ENCODE assay signal across 10 mouse cellular contexts in the genomic region with DNA sequence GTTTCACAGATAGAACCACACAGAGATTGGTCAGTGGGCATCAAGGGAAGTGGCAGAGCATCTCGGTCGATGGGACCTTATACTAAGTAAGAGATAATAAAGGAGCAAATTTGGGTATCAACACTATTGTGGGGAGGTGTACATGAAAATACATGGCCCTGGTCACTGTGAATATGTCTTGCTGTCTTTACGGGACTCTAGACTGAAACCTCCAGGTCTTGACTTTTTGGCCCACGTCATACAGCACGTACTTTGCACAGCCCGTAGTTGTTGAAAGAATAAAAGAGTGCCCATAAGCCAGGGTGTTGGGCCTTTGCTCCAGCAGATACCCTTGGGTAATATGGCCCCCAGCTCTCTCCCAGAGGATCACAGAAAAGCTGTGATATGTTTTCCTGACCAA.
"Had no signal": no experiment of that assay in that cellular context is flagged by ENCODE, and none has a peak within 500 bp of the region (broad histone marks: within the 10 kb centered on the region; RNA-seq: fewer than 3 reads in every experiment).

No protein-coding gene starts in this region.

- H3K27me3 ChIP-seq: limb, embryonic 15.5 days; midbrain, embryonic 13.5 days; stomach, embryonic 15.5 days had no signal

- ATAC-seq: midbrain, embryonic 13.5 days had no signal

- H3K27ac ChIP-seq: left cerebral cortex, adult 2 months; limb, embryonic 15.5 days; liver, embryonic 14.5 days; midbrain, embryonic 13.5 days; stomach, embryonic 15.5 days had no signal

- H3K4me3 ChIP-seq: left cerebral cortex, adult 2 months; limb, embryonic 15.5 days; midbrain, embryonic 13.5 days; stomach, embryonic 15.5 days had no signal

- DNase-seq: kidney, adult 8-10 months; kidney, postnatal 25 days; lung, adult 18-20 months; lung, postnatal 36 days; right cerebral cortex, postnatal 25 days had no signal

- H3K36me3 ChIP-seq: limb, embryonic 15.5 days; midbrain, embryonic 13.5 days; stomach, embryonic 15.5 days had no signal
